Mouse (Mus musculus) cerebral cortex, adult 2 months (tissue): ENCODE measurements around the gene Arhgef26.

Experiments
- WGBS: fragments of 180-500 bp; shearing (Covaris S2); methylation state at CpG from one replicate; pipeline ENCODE4 v1.1.7; 2018; 5-methylcytosine and 5-hydroxymethylcytosine counted together

Gene Arhgef26

DNA sequence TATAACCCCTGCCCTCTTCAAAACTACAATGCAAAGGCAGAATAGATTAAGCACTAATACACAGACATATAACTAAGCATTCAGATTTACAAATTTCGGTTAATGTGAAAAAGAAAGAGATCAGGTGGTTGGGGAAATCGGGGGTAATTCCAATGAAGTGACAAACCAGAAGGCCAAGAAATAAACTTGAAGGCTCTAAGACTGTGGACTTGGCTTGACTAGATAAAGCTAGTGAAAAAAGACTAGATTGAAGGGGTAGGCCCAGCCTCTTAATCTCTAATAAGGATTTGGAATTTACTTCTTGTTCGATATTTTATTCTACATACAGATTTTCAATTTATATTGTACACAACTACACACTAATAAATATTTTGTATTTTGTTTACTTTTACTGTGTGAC, at the start of gene Arhgef26:
Arhgef26 (plus strand) TSS at position 301 of the 400 bp plus-strand sequence.
- WGBS: 90% methylated on average over 3 of the region's 3 CpGs

DNA sequence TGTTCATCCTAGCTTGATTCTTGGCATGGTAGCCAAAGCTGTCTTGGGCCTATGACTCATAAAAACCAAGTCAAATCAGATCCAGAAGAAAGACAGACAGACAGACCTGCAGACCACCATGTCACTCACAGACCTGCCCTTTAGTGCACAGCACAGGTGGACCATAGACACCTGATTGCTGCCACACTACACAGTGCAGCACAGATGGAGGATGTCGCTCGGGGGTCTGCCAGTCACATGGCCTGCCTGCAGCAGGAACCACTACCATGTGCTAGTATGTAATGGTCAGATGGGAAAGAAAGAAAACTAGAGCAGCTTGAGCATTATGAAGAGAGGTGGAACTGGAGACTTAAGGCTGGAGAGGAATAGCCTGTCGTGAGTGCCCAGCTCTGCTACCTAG, 27.7 kb upstream of the Arhgef26 start:
- WGBS: 93% methylated on average over 3 of the region's 3 CpGs

DNA sequence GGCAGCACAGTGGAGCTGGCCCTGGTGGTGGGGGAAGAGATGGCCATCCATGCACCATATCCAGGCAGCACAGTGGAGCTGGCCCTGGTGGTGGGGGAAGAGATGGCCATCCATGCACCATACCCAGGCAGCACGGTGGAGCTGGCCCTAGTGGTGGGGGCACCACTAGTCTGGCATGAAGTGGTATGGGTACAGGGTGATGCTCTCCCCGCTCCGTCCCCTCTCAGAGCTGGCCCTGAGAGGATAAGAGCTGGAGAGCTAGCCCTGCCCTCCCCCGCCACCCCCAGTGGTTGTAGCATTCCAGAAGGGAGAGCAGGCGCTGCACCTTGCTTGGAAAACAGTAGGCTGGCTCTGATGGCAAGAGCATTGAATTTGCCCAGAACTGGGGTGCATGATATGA, 26.9 kb upstream of the Arhgef26 start:
- WGBS: 94% methylated on average over 5 of the region's 5 CpGs

DNA sequence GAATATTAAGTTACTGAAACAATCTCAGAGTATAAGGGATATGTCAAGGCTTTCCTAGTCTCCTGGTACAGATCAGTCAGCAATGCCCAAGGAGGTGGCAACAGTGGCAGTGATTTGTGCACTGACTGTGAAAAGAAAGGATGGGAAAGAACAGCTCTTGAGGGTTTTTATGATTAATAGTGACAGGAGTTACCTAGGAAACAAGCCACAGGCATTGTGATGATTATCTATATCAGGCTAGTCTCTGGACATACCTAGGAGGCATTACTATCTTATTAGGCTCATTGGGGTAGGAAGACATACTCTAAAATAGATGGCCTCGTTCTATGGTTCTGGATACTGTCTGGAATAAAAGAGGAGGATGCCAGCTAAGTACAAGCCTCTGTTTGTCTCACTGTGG, 13.4 kb upstream of the Arhgef26 start:
- 55% methylated on average over 1 of the region's 1 CpGs for WGBS

DNA sequence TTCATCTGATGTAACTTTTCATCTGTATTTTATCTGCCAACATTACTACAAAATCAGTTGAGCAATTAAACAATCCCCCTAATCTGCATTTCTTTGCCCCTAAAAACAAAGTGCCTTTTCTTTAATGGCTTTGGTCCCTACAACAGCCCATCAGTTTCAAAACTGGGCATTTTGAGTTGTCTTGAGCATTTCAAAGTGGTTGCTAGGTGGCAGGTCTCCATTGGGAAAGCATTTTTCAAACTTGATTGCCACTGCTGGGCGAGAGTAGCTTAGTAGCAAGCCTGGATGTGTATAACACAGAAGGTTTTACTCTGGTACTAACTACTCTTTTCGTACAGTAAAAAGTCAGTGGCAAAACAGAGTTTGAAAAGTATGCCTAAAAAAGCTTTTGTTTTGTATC, 10.2 kb upstream of the Arhgef26 start:
- 71% methylated on average over 2 of the region's 2 CpGs for WGBS

DNA sequence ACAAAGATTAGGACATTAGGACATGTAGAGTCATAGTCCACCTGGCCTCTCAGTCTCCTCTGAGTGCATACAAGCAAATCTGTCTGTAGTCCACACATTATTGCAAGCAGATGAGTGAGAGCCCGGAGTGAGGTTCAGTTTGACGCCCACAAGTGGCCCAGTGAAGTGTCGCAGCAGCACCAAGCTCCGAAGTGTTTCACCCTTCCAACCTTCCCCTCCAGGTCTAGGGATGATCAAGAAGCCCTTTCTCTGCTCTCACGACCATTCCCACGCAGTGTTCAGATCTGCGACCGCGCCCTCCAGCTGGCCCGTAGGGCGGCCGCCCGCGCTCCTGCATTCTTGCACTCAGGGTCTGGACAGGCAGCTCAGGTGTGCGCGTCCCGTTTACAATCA, 313 bp downstream of the Arhgef26 start:
- WGBS: 2% methylated on average over 17 of the region's 17 CpGs

DNA sequence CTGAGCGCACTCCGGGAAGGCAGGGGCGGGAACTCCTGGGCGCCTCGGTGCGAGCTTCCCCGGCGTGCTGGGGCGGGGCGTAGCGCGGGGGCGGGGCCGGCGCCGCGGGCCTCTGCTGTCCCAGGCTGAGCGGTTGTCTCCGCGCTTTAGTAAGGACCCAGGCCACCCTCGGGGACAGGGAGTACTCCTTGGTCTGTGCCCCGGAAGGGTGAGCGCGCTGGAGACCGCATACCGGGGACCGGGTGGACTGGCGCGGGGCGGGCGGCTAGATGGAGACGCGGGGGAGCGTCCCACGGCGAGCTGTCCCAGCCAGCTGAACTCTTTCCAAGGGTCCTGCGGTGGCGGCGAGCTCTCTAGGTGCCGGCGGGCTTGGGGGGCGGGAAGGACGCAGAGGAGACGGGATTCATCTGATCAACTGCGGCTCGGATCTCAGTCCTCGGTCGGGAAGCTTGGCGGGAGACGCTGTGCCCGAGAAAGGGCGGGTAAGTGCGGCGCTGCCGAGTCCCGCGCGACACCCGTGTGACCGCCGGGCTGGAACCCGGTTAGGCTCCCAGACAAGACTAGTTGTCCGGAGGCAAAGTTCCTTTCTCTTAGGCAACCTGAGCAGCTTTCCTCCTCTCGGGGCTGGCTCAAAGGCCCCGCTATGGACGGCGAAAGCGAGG, 841 bp downstream of the Arhgef26 start:
- WGBS: under 1% methylated on average over 68 of the region's 68 CpGs

DNA sequence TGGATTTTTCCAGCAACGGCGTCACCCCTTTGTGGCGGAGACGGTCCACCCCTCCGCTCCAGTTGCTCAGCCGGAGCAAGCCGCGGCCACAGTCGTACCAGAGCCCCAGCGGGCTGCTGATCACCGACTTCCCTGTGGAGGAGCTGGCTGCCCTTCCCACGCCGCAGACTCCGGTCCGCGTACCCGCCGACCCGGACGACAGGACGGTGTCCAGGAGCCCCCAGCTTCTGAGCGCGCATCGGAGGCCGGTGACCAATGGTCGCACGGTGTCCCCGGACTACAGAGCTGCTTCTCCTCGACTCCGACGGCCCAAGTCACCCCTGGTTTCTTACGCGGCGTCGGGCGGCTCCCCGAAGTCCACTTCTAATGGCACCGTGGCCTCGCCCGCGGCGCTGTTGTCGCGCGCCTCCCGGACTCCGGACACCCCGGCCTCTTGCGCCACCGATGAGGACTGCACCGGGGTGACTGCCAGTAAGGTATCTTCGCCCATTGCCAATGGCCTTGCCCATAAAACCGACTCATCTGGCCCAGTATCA, 1.4 kb downstream of the Arhgef26 start:
- 1% methylated on average over 53 of the region's 53 CpGs for WGBS

DNA sequence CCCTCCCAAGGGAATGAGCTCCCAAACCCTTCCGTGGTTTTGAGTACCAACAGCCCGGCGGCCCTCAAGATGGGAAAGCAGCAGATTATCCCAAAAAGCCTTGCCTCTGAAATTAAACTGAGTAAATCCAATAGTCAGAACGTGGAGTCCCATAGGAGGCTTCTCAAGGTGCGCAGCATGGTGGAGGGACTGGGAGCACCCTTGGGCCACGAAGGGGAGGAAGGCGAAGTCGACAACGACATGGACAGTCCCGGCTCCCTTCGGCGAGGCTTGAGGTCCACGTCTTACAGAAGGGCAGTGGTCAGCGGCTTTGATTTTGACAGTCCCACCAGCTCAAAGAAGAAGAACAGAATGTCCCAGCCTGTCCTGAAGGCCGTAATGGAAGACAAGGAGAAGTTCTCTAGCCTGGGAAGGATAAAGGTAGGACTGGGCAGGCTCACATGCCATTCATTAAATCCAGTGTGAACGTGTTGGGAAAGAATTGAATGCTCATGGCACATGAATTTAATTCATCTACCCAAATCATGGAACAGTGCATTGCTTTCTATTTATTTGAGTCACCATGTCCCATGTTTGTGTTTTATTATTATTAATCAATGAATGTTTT, 2.1 kb downstream of the Arhgef26 start:
- WGBS: 45% methylated on average over 16 of the region's 16 CpGs

DNA sequence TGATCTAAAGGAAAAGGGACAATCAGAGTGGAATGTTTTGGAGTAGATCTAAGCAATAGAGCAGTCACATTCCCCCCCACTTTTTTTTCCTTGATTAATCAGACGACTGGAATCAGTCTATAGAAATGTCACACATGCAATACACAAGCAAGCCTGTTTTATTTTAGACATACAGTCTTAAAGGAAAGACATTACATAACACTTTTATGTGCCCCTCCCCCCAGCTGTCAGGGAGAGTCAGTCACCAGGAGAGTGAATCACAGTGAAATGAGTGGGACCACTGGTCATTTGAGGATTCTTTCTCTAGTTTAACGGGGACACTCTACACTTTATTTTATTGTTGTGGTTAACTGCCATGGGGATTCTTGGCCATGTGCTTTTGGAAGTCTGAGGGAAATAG, 2.7 kb downstream of the Arhgef26 start:
- 55% methylated on average over 2 of the region's 2 CpGs for WGBS

DNA sequence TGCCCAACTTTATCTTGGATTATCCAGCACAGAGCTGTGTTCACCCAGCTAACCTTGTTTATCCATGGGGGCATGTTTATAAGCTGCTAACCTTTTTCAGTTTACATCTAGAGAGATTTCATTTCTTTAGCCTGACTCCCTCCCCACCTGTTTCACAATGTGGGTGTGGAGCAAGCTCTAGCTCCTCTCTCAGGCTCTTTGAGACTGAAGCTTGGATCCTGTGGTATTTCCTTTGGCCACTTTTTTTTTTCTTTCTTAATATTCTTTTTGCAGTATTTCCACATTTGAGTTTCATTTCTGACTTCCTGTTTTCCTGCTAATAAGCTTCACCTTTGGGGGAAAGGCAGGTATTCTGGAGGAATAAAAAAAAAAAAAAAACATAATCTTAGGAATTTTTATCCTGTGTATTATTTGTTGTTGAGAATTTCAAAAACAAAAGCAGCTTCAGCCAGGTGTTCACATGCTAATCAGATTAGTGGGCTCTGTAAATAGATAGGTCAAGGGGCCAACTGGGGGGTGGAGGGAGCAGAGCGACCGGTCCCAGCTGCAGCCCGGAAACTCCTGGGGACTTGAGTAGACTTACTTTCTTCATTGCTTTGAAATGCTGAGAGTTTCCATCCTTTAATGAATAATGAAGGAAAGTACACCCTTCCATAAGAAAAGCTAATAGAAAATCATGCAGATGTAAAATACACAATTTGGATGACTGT, 3.5 kb downstream of the Arhgef26 start:
- WGBS: 43% methylated on average over 3 of the region's 3 CpGs

DNA sequence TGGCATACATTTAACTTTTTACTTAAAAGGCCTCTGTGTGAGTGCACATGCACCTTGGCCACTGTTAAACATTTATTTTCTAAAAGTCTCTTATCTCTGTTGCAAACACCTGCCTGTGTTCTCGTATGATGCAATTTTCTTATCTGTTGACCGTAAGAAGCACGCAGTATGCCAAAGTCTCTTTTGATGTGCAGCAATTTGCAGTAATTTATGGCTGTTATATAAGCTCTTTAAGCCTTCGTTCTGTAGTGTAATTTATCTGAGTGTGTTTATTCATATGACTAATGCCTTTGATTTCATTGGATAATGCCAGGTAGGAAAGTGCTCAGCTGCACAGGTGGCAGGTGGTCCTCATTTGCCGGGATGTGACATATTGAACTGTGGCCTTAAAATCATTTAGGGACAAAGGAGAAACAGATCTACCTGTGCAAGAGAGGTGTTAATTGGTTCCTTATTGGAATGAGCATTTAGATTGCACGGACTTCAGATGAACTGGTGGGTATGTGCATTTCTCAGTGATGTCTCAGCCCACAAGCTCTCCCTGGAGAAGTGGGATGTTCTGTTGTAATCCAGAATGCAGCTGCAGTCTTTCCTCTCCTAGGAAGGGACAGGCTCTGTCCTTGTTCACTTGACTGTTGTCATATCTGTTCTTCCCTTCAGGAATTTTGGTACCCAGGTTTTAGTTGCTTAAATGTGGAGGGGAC, 10.5 kb downstream of the Arhgef26 start:
- 82% methylated on average over 6 of the region's 6 CpGs for WGBS

DNA sequence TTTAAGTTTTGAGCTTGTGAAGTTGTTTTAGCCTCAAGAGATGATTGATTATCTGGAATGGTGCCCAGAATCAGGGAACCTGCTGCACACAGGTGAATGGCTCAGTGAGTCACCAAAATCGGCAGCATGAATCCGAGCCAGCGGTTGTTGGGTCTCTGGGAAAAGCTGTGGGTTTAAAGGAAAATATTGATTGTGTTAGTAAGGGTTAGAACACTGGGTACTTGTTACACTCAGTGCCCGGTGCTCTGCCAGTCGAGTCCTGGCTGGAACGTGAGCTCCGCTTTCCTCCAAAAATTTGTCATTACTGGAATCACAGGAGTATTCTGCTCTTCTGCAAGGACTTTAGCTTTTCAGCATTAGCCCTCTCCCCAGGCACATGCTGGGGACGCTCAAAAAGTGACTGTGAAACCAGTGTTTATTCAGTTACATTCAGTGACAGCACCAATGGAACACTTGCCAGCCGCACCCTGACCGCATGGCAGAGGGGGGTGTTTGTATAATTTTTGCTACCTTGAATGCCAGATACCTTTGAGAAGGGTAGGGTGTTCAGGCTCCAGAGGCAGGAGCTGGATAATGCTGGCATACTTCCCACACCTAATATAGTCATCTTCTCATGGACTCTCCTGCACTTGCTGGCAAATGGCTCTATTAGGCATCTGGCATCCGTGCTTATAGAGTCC, 11.2 kb downstream of the Arhgef26 start:
- 67% methylated on average over 11 of the region's 11 CpGs for WGBS

DNA sequence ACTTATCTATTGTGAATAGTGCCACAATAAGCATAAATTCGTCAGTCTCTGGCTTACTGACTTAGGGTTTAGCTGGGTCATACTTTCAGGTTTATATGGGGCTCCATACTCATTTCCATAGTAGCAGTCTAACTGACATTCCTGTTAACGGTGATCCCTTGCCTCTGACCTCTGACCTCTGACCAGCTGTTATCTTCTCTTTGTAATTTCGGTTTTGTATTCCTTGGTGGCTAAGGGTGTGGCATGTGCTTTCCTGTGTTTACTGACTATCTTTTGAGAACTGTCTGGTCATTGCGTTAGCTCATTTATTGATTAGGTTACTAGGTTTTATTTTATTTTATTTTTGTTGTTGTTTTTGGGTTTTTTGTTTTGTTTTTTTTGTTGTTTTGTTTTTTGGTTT, 13.9 kb downstream of the Arhgef26 start:
- WGBS: 83% methylated on average over 4 of the region's 4 CpGs

DNA sequence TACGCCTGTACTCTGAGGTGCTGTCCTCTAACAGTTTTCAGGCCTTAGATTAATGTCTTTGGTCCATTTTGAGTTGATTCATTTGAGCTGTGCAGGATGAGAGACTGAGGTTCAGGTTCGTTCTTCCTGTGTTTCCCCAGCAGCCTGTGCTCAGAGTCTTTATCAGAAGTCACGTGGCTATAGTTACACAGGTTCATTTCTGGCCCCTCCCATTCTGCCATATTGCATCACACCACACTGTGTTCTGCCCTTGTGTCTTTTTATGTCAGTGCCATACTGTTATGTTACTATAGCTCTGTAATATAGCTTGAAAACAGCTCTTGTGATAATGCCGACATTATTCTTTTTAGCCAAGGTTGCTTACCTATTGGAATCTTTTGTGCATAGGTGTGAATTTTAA, 14.7 kb downstream of the Arhgef26 start:
- 95% methylated on average over 4 of the region's 4 CpGs for WGBS

DNA sequence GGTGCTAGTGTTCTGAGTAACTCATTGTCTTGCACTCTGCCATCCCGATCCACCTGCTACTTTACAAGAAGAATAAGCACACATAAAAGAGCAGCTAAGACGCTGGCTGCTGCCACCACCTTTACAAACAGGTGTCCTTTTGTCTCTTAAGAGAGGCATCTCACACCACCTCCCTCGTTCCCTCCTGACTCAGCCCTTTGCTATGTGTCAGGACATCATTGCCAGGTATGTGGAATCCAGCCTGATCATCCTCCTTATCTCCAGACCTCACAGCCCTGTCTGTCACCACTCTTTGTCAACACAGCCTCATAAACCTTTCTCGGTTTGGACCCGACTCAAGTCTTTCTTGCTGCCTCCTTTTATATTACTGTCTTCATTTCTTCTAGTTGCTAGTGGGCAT, 29.7 kb downstream of the Arhgef26 start:
- WGBS: 85% methylated on average over 5 of the region's 5 CpGs

DNA sequence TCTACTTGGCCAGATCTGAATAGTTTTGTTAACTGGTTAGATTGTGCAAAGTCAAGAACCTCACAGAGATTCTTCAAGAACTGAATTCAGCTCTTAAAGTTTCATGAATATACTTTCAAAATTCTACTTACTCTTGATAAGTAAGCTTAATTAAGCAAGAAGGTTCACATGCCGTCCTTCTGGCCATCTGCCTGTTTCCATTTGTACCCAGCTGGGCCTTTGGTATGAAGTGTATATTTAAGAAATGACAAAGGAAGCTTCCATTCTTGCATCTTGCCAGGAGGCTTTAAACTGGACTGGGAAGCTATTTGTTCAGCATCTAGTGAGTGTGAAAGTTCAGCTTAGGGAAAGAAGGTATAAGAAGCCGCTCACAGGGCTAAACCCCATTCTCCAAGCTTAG, 34.7 kb downstream of the Arhgef26 start:
- WGBS: 69% methylated on average over 2 of the region's 2 CpGs

DNA sequence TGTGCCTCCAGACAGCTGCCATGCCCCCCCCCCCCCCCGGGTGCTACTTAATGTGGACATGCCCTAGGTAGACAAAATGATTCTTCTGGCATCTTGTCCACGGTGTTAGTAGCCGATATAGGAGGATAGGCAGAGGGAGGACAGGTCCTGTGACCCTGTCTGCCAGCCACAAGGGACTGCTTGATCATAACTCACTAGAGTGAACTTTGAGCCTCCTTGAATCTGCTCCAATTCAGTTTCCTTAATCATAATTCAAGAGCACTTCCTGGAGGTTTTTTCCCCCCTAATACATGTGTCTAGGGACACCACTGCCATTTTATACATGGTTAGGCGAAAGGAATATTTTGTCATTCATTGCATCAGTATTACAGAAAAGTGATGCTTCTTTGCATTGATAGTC, 36.2 kb downstream of the Arhgef26 start:
- 88% methylated on average over 4 of the region's 4 CpGs for WGBS

DNA sequence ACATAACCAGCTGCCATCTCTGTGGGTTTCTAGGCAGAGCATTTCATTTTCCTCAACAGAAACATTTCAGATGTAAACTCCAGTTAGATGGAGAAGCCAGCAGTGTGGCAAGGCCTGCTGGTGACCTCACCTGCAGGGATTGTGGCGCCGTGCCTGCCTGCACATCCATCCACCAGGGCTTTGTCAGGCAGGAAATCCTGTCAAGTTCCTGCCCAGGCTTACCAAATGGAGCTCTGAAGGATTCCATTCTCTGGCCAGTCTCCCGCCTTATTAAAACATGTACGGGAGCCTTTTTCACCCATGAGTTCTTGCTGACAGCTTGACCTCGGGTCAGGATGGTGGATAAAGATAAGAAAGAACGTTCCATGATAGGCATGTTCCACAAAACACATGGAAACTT, 36.7 kb downstream of the Arhgef26 start:
- WGBS: 84% methylated on average over 6 of the region's 6 CpGs

DNA sequence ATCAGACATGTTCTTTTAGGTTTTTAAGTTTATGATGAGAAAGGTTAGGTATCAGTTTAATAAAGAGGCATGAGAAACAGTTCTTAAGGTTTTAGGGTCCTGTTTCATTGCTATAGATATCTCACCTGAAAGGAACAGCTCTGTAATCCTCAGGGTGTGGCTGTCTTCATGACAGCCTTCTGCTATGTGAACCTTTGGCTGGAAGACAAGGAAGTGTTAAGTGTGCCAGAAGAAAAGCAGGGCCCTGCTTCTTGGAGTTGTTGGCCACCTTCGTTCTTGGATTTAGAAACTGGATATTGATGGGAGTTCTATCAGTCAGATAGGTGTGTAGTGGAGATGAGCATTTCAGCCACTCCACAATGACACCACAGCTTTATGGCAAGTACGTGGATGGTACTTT, 38.6 kb downstream of the Arhgef26 start:
- whole genome bisulfite sequencing: 92% methylated on average over 2 of the region's 2 CpGs

DNA sequence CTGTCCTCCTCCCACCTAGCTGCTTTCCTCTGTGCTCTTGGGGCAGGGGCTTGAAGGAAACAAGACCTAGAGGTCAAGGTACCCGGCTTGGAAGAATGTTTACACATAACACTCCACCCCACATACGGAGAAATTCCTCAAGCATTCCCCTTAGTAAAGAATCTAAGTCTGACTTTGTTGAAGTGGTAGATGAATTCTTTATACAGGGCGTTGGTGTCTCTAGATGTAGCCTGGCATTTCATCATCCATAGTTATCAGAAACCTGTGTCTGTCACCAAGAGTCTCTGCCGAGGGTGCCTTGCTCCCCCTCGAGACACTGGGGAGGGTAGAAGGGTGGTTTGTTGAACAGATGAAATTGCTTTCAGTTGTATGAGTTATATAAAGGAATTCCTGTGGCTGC, 41.8 kb downstream of the Arhgef26 start:
- 88% methylated on average over 5 of the region's 5 CpGs for WGBS

DNA sequence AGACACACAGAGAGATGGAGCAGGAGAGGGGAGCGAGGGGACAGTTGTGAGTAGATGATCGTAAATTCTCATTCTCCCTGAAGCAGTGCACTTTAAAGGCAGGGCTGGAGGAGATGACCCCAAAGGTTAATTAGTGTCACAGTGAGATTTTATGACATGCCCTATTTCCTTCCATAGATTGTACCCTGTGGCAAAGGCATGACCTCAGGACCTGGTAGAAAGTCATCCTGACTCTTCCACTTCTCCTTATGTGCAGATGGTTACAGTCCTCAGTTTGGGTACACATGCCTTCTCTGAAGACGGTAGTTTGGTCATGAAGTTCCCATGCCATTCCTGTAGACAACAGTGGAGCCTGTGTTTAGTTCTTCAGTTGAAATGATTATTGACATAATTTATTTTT, 42.3 kb downstream of the Arhgef26 start:
- WGBS: 91% methylated on average over 3 of the region's 3 CpGs
